Mouse (Mus musculus) liver, embryonic 14.5 days (tissue): ENCODE measurements around the gene S1pr1.

Source experiments
- CTCF ChIP-seq: IDR thresholded peaks from 2 replicates; pipeline ENCODE4 v1.5.1; 2016; ENCODE audit warnings: antibody characterized with exemption, low read depth, control low read depth
- EP300 ChIP-seq: IDR thresholded peaks from 2 replicates; pipeline ENCODE4 v1.6.1; 2016; ENCODE audit warnings: antibody characterized with exemption, low read depth

GRCm38 (mm10) chr3:115730336-115730735 lies 15.5 kb upstream of the S1pr1 start:
- no peak for TF ChIP-seq CTCF
- no peak for TF ChIP-seq EP300
